Mouse (Mus musculus) hindbrain, postnatal 0 days (tissue): ENCODE data around the gene Eif5. TPM values are rescaled to one million over a fixed set of nuclear protein-coding genes. Genes with fewer than 3 reads are reported as not detected.

Source experiments
- ATAC-seq: fragments of 200-750 bp; cut with Nextera tagmentation; 2 replicates; pipeline ENCODE4 v1.8.0; 2017; ENCODE audit warnings: mild to moderate bottlenecking, moderate TSS enrichment, moderate library complexity
- DNase-seq: peaks from one replicate; pipeline ENCODE4 v3.0.0-alpha.2; 2015; ENCODE audit warnings: low spot score
- H3K27ac ChIP-seq: fragments of 300-500 bp; sonication (generic); 2 replicates; pipeline ENCODE4 v1.5.1; 2014; ENCODE audit warnings: mild to moderate bottlenecking
- H3K27me3 ChIP-seq: fragments of 300-500 bp; sonication (generic); 2 replicates; pipeline ENCODE4 v1.6.1; 2014; ENCODE audit warnings: low read length, mixed read lengths; ENCODE audit not compliant: insufficient read depth
- H3K36me3 ChIP-seq: fragments of 300-500 bp; sonication (generic); 2 replicates; pipeline ENCODE4 v1.6.1; 2014; ENCODE audit warnings: low read length, mixed read lengths; ENCODE audit not compliant: insufficient read depth
- H3K4me1 ChIP-seq: fragments of 300-500 bp; sonication (generic); 2 replicates; pipeline ENCODE4 v1.6.1; 2014; ENCODE audit warnings: antibody characterized with exemption, low read length, mixed read lengths; ENCODE audit not compliant: insufficient read depth
- H3K4me2 ChIP-seq: fragments of 300-500 bp; sonication (generic); 2 replicates; pipeline ENCODE4 v1.6.1; 2014; ENCODE audit warnings: low read depth, mild to moderate bottlenecking, low read length, moderate library complexity, mixed read lengths
- H3K4me3 ChIP-seq: fragments of 300-500 bp; sonication (generic); 2 replicates; pipeline ENCODE4 v1.5.1; 2014; ENCODE audit warnings: low read length
- H3K9ac ChIP-seq: fragments of 300-500 bp; sonication (generic); replicated peaks from 2 replicates; pipeline ENCODE4 v1.6.1; 2014; ENCODE audit warnings: mild to moderate bottlenecking, low read length, moderate library complexity, mixed read lengths
- H3K9me3 ChIP-seq: fragments of 300-500 bp; sonication (generic); 2 replicates; pipeline ENCODE4 v1.6.1; 2016; ENCODE audit warnings: low read length, mixed read lengths
- CTCF ChIP-seq: IDR thresholded peaks from 2 replicates; pipeline ENCODE4 v1.5.1; 2016; ENCODE audit warnings: antibody characterized with exemption, control low read depth, low read depth
- WGBS: fragments of 180-500 bp; shearing (Covaris S2); extraction: QIAGEN DNeasy Blood & Tissue Kit; methylation state at CpG from one replicate; pipeline ENCODE4 v1.1.7; 2014; 5-methylcytosine and 5-hydroxymethylcytosine counted together
- polyA plus RNA-seq: library from polyadenylated mRNA; unstranded; fragments of >200 nt; fragmentation: Nextera tagmentation; extraction: Ambion mirVana; gene quantifications from 2 replicates; pipeline ENCODE4 v1.2.1, GENCODE M21; 2015
- total RNA-seq: library from RNA; depleted of rRNA; stranded (reverse); fragments of >200 nt; gene quantifications from 2 replicates; pipeline ENCODE4 v1.2.3, GENCODE M21; 2014; rRNA removed

Eif5 gene
- total and polyA plus RNA-seq, 2 experiments from 2014 or later: 197 to 576 TPM

DNA sequence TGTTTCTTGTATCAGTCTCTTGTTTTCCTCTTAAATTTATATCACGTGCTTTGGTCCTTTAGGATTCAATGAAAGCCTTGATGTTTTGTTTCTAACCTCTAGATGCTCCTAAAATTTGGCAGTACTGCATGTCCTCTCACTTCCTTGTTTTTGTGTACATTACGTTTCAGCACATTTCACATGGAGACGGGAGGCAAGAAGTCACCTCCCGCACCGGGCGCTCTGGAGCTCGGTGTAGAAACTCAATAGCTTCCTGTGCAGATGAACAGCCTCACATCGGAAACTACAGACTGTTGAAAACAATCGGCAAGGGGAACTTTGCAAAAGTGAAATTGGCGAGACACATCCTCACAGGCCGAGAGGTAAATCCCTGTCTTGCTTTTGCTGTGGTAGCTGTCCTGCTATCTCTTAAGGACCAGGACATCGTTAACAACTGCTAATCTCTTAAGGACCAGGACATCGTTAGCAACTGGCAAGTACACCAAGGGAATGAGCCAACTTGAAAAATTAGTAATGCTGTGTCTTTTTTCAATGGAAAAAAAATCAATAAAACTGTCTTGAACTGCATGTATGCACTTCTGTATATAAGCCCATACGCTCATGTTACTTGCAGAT lies 54.7 kb downstream of the Eif5 start:
- Histone ChIP-seq H3K27ac (peak overlapping the region; percentile 16; the same call in 1 of the 2 replicates), H3K4me2 (no peak overlapping the region), H3K9me3 (no peaks in the 10 kb centered on the region), H3K9ac (no peak overlapping the region), H3K4me1 (no peaks in the 10 kb centered on the region), H3K27me3 (no peaks in the 10 kb centered on the region), H3K36me3 (peaks cover 18% of the 10 kb centered on the region; the same call in 1 of the 2 replicates), H3K4me3 (no peak overlapping the region)
- peak; percentile 9 for DNase-seq
- 77% methylated on average over 14 of the region's 14 CpGs for WGBS
- TF ChIP-seq CTCF: no peak
- ATAC-seq: no peak

DNA sequence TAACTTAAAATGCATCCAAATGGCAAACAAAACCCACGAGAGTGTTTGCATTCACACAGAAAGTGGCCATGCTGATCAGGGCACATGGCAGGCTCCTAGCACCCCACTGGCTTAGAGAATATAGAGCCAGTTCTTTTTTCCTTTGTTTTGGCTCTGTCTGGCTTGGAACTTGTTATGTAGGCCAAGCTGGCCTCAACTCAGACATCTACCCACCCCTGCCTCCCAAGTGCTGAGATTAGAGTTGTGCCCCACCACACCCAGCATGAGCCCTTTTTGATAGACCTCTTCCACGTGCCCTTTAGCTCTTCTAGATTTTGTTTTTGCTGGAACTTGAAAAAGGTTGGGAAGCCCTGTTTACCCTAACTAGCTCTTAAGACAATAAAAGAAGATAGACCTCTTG lies 56.0 kb downstream of the Eif5 start:
- Histone ChIP-seq H3K27me3 (no peaks in the 10 kb centered on the region), H3K36me3 (peaks cover 18% of the 10 kb centered on the region; the same call in 1 of the 2 replicates), H3K9me3 (no peaks in the 10 kb centered on the region), H3K4me3 (no peak overlapping the region), H3K4me2 (no peak overlapping the region), H3K27ac (no peak overlapping the region), H3K4me1 (no peaks in the 10 kb centered on the region), H3K9ac (no peak overlapping the region)
- WGBS: 43% methylated on average over 2 of the region's 2 CpGs
- no peak for TF ChIP-seq CTCF
- ATAC-seq (no peak), DNase-seq (no peak)

Other genes with a start within 250 kb of the Eif5 start
- 229 and 236 TPM in 2 replicates for gene Cdc42bpb, start 160.3 kb upstream of the Eif5 start, total RNA-seq
- gene Cdc42bpb, start 160.3 kb upstream of the Eif5 start, polyA plus RNA-seq: 28.4 and 30.4 TPM in 2 replicates
- gene Lbhd2, start 131.2 kb upstream of the Eif5 start, total RNA-seq: 4.3 and 11.8 TPM in 2 replicates
- gene Lbhd2, start 131.2 kb upstream of the Eif5 start, polyA plus RNA-seq: 6.0 and 7.8 TPM in 2 replicates
- gene Exoc3l4, start 121.0 kb upstream of the Eif5 start, total RNA-seq: 0.99 and 2.9 TPM in 2 replicates
- 1.7 and 2.3 TPM in 2 replicates for gene Exoc3l4, start 121.0 kb upstream of the Eif5 start, polyA plus RNA-seq
- gene Tnfaip2, start 95.5 kb upstream of the Eif5 start, total RNA-seq: 0.14 and 1.4 TPM in 2 replicates
- 0.99 and 1.7 TPM in 2 replicates for gene Tnfaip2, start 95.5 kb upstream of the Eif5 start, polyA plus RNA-seq
- 11.5 and 22.1 TPM in 2 replicates for gene Gm266, start 52.2 kb upstream of the Eif5 start, total RNA-seq
- gene Gm266, start 52.2 kb upstream of the Eif5 start, polyA plus RNA-seq: 11.8 TPM in 2 replicates
- 116 and 128 TPM in 2 replicates for gene Mark3, start 36.5 kb downstream of the Eif5 start, total RNA-seq
- gene Mark3, start 36.5 kb downstream of the Eif5 start, polyA plus RNA-seq: 38.4 and 41.0 TPM in 2 replicates
- gene Ckb, start 134.3 kb downstream of the Eif5 start, total RNA-seq: 3,255 and 3,584 TPM in 2 replicates
- gene Ckb, start 134.3 kb downstream of the Eif5 start, polyA plus RNA-seq: 2,405 and 2,624 TPM in 2 replicates
- 29.7 and 32.7 TPM in 2 replicates for gene Trmt61a, start 140.1 kb downstream of the Eif5 start, total RNA-seq
- 9.2 TPM in 2 replicates for gene Trmt61a, start 140.1 kb downstream of the Eif5 start, polyA plus RNA-seq
- gene Bag5, start 175.2 kb downstream of the Eif5 start, total RNA-seq: 21.1 and 22.7 TPM in 2 replicates
- 60.1 and 64.3 TPM in 2 replicates for gene Bag5, start 175.2 kb downstream of the Eif5 start, polyA plus RNA-seq
- 23.6 and 28.1 TPM in 2 replicates for gene Apopt1, start 175.2 kb downstream of the Eif5 start, total RNA-seq
- 60.3 and 63.9 TPM in 2 replicates for gene Apopt1, start 175.2 kb downstream of the Eif5 start, polyA plus RNA-seq
- gene Klc1, start 220.8 kb downstream of the Eif5 start, total RNA-seq: 421 and 496 TPM in 2 replicates
- 583 and 600 TPM in 2 replicates for gene Klc1, start 220.8 kb downstream of the Eif5 start, polyA plus RNA-seq